Mouse (Mus musculus) neural tube, embryonic 10.5 days (tissue): ENCODE data around the gene P2rx2.

Experiments used
- DNase-seq: peaks from one replicate; pipeline ENCODE4 v3.0.0-alpha.2; 2017; ENCODE audit warnings: low spot score; ENCODE audit errors: extremely low spot score

P2rx2 gene

DNA sequence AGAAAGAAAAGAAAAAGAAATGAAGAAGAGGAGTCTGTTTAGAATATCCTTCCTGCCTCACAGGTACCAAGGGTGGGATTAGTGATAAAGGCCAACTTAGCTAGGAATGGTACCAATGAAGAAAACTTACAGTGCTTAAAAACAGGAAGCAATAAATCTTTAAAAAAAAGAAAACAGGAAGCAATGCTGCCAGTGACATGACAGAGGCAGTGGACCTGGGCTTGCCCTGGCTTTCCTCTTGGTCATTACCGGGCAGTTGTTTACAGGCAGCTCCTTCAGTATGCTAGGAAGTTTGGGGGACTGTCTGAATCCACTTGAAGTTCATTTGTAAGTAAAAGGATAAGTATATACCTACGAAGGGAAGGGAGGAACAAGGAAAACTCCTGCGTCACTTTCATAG lies 12.5 kb downstream of the P2rx2 start:
- no peak for DNase-seq

DNA sequence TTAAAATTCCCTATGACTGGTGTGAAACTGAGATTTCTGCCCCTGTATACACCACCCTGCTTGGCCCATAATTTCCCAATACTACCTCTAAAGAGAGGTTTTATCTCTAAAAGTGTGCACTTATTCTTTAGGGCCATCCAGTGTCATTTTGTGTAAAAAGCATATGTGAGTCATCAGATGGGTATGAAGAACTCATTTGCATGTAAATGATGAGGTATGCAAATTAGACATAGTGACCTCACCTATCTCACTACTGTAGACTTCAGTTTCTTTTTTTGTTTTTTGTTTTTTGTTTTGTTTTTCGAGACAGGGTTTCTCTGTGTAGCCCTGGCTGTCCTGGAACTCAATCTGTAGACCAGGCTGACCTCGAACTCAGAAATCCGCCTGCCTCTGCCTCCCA lies 29.9 kb downstream of the P2rx2 start:
- no peak for DNase-seq

DNA sequence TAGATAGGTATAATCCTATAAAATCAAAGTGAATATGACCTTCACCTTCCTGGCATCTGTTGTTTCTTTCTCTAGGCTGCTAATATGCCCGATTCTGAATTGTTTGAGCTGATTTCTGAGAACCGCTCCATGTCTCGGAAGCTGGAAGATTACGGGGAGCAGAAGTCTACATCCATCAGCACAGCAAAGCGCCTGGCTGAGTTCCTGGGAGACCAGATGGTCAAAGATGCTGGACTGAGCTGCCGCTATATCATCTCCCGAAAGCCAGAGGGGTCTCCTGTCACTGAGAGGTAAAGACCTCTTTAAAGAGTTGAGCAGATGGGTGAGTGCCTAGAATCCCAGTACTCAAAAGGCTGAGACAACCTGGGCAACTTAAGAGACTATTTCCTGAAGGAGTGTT lies 34.2 kb downstream of the P2rx2 start:
- DNase-seq: no peak

DNA sequence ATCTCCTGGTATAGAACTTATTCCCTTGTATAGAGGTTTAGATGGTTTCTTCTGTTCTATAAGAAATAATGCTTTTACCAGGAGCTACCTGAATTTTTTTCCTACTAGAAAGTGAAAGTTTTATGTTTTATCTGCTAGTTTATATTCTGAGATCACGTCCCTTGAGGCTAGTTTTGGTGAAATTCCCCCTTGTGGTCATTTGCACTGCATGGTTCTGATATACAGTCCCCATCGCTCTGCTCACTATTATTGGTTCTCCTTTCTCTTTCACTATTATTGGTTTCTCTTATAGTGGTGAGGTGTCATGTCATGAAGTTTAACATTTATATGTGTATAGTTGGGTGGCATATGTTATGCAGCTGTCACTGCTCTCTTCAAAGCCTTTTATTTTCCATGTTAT lies 42.4 kb downstream of the P2rx2 start:
- DNase-seq: no peak

DNA sequence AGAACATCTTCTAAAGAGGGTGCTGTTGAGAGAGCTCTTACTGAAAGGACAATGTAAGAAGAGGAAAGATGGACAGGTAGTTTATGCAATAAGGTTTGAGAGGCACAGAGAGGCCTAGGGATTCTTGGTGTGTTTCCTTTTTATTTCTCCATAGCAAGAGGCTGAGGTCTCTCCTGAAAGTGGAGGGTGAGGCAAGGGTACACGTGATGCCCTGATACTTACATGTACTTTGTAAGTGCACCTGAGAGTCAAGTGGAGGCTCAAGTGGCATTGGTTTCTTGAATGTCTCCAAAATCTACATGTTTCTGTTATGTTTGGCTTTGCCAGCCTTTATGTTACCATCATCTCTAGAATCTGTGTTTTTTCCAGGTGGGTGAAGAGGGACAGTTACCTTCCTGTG lies 46.4 kb downstream of the P2rx2 start:
- DNase-seq: no peak

DNA sequence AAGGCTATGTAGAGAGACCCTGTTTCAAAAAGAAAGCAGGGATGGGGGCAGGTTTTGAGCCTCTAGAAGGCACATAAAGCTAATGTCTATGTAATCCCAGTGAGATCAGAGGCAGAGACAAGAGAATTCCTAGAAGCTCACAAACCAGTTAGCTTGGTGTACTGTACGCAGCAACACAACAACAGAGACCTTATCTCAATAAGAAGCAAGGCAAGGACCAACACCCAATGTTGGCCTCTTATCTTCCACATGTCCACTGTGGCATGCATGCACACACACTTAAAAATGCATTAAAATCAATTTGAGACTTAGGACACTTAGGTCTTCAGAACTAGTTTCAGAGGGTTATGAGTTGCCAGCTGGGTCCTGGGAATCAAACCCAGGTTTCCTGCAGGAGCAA lies 51.4 kb downstream of the P2rx2 start:
- no peak for DNase-seq
